Mouse (Mus musculus) heart, adult 2 months (tissue): ENCODE results near the gene Dedd. TPM values are rescaled to one million over a fixed set of nuclear protein-coding genes. Genes with fewer than 3 reads are reported as not detected.

Experiments used
- DNase-seq, 2 experiments: peaks; one replicate each; pipeline ENCODE4 v3.0.0; 2021
- H3K27ac ChIP-seq: fragments of 200-600 bp; 2 replicates; pipeline ENCODE4 v1.8.1; 2022
- H3K27me3 ChIP-seq: fragments of 200-500 bp; 2 replicates; pipeline ENCODE4 v1.6.1; 2012; ENCODE audit warnings: mild to moderate bottlenecking, low read length, inconsistent platforms, mixed read lengths; ENCODE audit not compliant: control insufficient read depth, insufficient read depth
- H3K36me3 ChIP-seq: fragments of 200-500 bp; 2 replicates; pipeline ENCODE4 v1.6.1; 2012; ENCODE audit warnings: low read length, inconsistent platforms; ENCODE audit not compliant: control insufficient read depth, insufficient read depth
- H3K4me1 ChIP-seq: fragments of 200-500 bp; 2 replicates; pipeline ENCODE4 v1.6.1; 2011; ENCODE audit warnings: low read length; ENCODE audit not compliant: control insufficient read depth, insufficient read depth
- H3K4me3 ChIP-seq: fragments of 200-600 bp; 2 replicates; pipeline ENCODE4 v1.8.1; 2022
- H3K79me2 ChIP-seq: fragments of 200-500 bp; replicated peaks from 2 replicates; pipeline ENCODE4 v1.6.1; 2012; ENCODE audit warnings: mild to moderate bottlenecking, inconsistent platforms, low read length, moderate library complexity, mixed read lengths; ENCODE audit not compliant: control insufficient read depth, insufficient read depth
- H3K9ac ChIP-seq: fragments of 200-500 bp; 2 replicates; pipeline ENCODE4 v1.6.1; 2012; ENCODE audit warnings: low read depth, mild to moderate bottlenecking, control low read depth, inconsistent platforms, low read length, mixed read lengths
- CTCF ChIP-seq: fragments of 200-600 bp; IDR thresholded peaks from 2 replicates; pipeline ENCODE4 v1.8.1; 2022; ENCODE audit warnings: antibody characterized with exemption, mild to moderate bottlenecking, moderate library complexity
- EP300 ChIP-seq: fragments of 200-500 bp; IDR thresholded peaks from 2 replicates; pipeline ENCODE4 v1.6.1; 2011; ENCODE audit warnings: low read depth, low read length, control low read depth; ENCODE audit not compliant: insufficient read depth
- POLR2A ChIP-seq: fragments of 200-500 bp; IDR thresholded peaks from 2 replicates; pipeline ENCODE4 v1.6.1; 2011; ENCODE audit warnings: mild to moderate bottlenecking, low read depth, low read length, control low read depth; ENCODE audit not compliant: insufficient read depth
- WGBS: fragments of 180-500 bp; shearing (Covaris S2); methylation state at CpG from one replicate; pipeline ENCODE4 v1.1.7; 2018; 5-methylcytosine and 5-hydroxymethylcytosine counted together
- intact Hi-C: fragments of 180-260 bp; cut with DNase I; formaldehyde crosslinking; loops from one replicate; pipeline ENCODE4 v1.15.1; 2025
- polyA plus RNA-seq: library from polyadenylated mRNA; depleted of rRNA; stranded (reverse); fragments of >200 nt; gene quantifications from 2 replicates; pipeline ENCODE4 v1.2.3, GENCODE M21; 2012
- total RNA-seq, 2 experiments: library from RNA; stranded (reverse); gene quantifications; 2 replicates each; pipeline ENCODE4 v1.2.3; 2021

The Dedd gene
- total and polyA plus RNA-seq, 3 experiments: 20.8 to 28.8 (median 22.9) TPM

DNA sequence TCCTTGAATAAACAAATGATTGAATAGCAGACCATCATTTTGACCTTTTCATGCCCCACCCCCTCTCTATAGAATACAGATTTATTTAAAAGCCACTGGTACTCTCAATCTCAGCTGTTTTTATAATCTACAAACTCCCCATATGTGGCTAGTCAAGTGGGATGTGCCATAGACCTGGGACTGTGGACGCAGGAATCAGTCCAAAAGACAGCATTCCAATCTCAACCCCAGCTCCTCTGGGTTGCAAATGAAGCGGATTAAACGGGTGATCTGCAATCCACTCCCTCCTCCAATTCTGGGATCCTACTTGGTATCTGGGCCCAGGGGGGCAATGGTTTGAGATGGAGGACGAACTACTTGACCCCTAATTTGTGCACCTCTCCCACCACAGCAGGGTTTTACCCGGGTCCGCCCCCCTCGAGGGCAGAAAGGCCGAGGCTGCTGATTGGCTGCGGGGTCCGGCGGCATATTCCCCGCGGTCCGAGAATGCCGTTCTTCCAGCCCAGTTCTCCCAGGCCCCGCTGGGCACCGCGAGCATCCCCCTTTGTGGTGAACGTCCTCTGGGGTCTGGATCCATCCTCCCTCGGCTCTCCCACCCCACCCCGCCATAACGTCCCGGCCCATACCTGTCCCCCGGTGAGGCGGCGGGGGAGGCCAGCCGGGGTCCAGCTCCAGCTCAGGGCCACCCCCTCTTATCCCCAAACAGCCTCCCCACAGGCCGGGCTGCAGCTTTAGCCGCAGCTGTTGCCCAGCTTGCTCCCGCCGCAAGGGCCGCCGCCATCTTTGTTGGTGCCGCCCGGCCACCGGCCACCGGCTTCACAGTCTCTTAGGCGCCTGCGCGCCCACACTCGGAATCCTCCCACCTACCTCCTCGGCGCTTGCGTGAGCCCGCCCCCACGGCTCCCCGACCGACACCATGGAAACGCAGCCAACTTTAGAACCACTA, 41.5 kb upstream of the Dedd start, which contains the start of gene Usp21:
TSS of gene Usp21 (minus strand) at position 856 of the 946 bp plus-strand sequence.
- H3K4me3 ChIP-seq: peak within 1 kb of the TSS; percentile 96
- peak within 1 kb of the TSS; percentile 93 for H3K27ac ChIP-seq
- H3K36me3 ChIP-seq: no peaks in the 10 kb centered on the region; the same call in 1 of the 2 replicates
- peaks cover 6% of the 10 kb centered on the region for H3K4me1 ChIP-seq
- H3K79me2 ChIP-seq: no peaks in the 10 kb centered on the region; the same call in 1 of the 2 replicates
- no peak; the same call in 1 of the 2 replicates for TF ChIP-seq CTCF
- peak; percentile 67; the same call in 1 of the 2 replicates for TF ChIP-seq POLR2A
- H3K27me3 ChIP-seq: no peaks in the 10 kb centered on the region
- peak; percentile 94 to 96 for DNase-seq
- 2% methylated on average over 49 of the region's 49 CpGs for WGBS
- H3K9ac ChIP-seq: peak within 1 kb of the TSS; percentile 97
- intact Hi-C loops: loop anchor here (2.0 kb wide), 1 partner anchor 123 kb away; the partner anchor contains the start of gene Usf1

GRCm38 (mm10) chr1:171288328-171288727, 40.6 kb upstream of the Dedd start:
- peaks cover under 1% of the 10 kb centered on the region; the same call in 1 of the 2 replicates for H3K36me3 ChIP-seq
- no peak for TF ChIP-seq EP300
- no peak for TF ChIP-seq CTCF
- no peak for TF ChIP-seq POLR2A
- no peak overlapping the region; the same call in 1 of the 2 replicates for H3K27ac ChIP-seq
- H3K4me3 ChIP-seq: no peak overlapping the region; the same call in 1 of the 2 replicates
- H3K4me1 ChIP-seq: peaks cover 6% of the 10 kb centered on the region
- intact Hi-C loops: loop anchor here (2.0 kb wide), 1 partner anchor 122 kb away; the partner anchor contains the start of gene Usf1
- H3K9ac ChIP-seq: no peak overlapping the region
- H3K79me2 ChIP-seq: no peaks in the 10 kb centered on the region; the same call in 1 of the 2 replicates
- 66% methylated on average over 4 of the region's 4 CpGs for WGBS
- no peak for DNase-seq
- no peaks in the 10 kb centered on the region for H3K27me3 ChIP-seq

- intact Hi-C loops: no loop called here
- Histone ChIP-seq H3K27me3 (no peaks in the 10 kb centered on the region), H3K4me1 (peaks cover 2% of the 10 kb centered on the region), H3K79me2 (0 out of 2 replicates have a peak, but pooled peaks cover 3% of the 10 kb centered on the region), H3K36me3 (peaks cover 6% of the 10 kb centered on the region), H3K27ac (no peak overlapping the region), H3K4me3 (no peak overlapping the region; the same call in 1 of the 2 replicates), H3K9ac (no peak overlapping the region)
- no peak for TF ChIP-seq POLR2A
- no peak for TF ChIP-seq CTCF
- TF ChIP-seq EP300: no peak
- WGBS: 87% methylated on average over 3 of the region's 3 CpGs
- DNase-seq: no peak
These were observed 35.6 kb upstream of the Dedd start for GRCm38 (mm10) chr1:171293351-171293750.

DNA sequence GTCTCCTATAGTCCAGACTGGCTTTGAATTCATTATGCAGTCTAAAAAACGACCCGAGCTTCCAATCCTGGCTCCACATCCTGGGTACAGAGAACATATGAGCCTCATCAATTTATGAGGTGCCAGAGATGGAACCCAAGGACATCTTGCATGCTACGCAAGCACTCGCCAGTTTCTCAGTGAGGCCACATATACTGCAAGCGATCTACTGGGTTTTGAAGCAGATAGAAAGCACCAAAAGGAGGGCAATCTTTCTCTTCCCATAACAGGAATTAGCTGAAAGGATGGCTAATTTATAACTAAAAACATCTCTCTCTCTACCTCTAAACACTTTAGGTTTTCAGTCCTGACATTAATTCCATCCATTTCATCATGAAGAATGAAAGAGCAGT, 35.0 kb upstream of the Dedd start:
- Histone ChIP-seq H3K4me3 (peak overlapping the region; percentile 81), H3K9ac (peak overlapping the region; percentile 79), H3K4me1 (peaks cover 2% of the 10 kb centered on the region), H3K79me2 (0 out of 2 replicates have a peak, but pooled peaks cover 3% of the 10 kb centered on the region), H3K27me3 (no peaks in the 10 kb centered on the region), H3K27ac (peak overlapping the region; percentile 97), H3K36me3 (peaks cover 6% of the 10 kb centered on the region; the same call in 1 of the 2 replicates)
- DNase-seq: no peak
- TF ChIP-seq CTCF: no peak
- no peak for TF ChIP-seq EP300
- no peak for TF ChIP-seq POLR2A
- intact Hi-C loops: loop anchor here (2.0 kb wide), 1 partner anchor 35 kb away; the partner anchor contains the start of gene Dedd
- 34% methylated on average over 5 of the region's 5 CpGs for WGBS

DNA sequence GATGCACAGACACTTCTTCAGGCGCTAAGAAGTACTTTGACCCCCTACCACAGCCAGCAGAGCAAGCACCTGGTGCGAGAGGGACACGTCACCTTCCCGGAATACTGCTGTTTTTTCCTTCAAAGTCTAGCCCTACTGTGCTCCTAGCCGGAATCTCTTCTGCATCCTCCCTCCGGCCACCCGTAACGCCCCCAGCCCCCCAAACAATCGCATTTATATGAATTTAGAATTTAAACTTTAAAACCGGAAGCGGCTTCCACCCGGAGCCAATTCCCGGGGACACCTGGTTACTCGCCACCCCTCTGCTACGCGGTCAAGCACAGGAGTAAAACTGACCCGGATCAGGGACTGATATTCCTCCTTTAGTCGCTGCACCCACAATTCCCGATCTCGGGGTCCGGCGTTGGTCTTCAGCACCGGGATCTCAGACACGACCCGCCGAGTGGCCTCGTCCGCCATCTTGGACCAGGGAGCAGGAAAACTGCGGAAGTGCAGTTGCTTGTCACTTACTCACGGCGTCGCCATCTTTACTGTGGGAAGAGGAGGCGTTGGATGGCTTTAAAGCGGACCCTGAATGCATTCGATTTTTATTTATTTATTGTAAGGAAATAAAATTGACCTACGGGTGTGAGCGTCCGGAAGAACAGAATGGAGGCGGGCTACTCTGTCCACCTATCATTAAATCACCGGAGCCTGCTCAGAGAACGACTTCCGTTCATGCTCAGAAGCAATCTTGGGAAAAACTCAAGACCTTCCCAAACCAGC, 34.5 kb upstream of the Dedd start, which contains the start of gene Ufc1:
TSS of gene Ufc1 (minus strand) at position 727 of the 765 bp plus-strand sequence.
- intact Hi-C loops: loop anchor here (2.0 kb wide), 1 partner anchor 34 kb away; the partner anchor contains the start of gene Dedd
- peaks cover 6% of the 10 kb centered on the region; the same call in 1 of the 2 replicates for H3K36me3 ChIP-seq
- DNase-seq: peak; percentile 89 to 90
- H3K9ac ChIP-seq: peak within 1 kb of the TSS; percentile 79
- under 1% methylated on average over 42 of the region's 42 CpGs for WGBS
- H3K4me3 ChIP-seq: peak within 1 kb of the TSS; percentile 81
- peaks cover 2% of the 10 kb centered on the region for H3K4me1 ChIP-seq
- TF ChIP-seq EP300 (peak; percentile 76), CTCF (peak; percentile 64), POLR2A (peak; percentile 60)
- 0 out of 2 replicates have a peak, but pooled peaks cover 3% of the 10 kb centered on the region for H3K79me2 ChIP-seq
- no peaks in the 10 kb centered on the region for H3K27me3 ChIP-seq
- peak within 1 kb of the TSS; percentile 97 for H3K27ac ChIP-seq
